Mouse (Mus musculus) heart, postnatal 0 days (tissue): ENCODE results near the gene Nrg3.

Experiments
- CTCF ChIP-seq: IDR thresholded peaks from 2 replicates; pipeline ENCODE4 v1.5.1; 2016; ENCODE audit warnings: antibody characterized with exemption, control low read depth, low read depth
- EP300 ChIP-seq: IDR thresholded peaks from 2 replicates; pipeline ENCODE4 v1.6.1; 2016; ENCODE audit warnings: antibody characterized with exemption, low read depth

GRCm38 (mm10) chr14:39264422-39264821 lies 208.5 kb downstream of the Nrg3 start:
- no peak for TF ChIP-seq CTCF
- TF ChIP-seq EP300, result no peak
